Mouse (Mus musculus) neural tube, embryonic 12.5 days (tissue): ENCODE measurements at regions not wholly inside any gene's neighbourhood (a gene's known extent, or its start where the extent isn't known, plus 50 kb on each side); places are given as distances from the start of the nearest gene placed in this dataset.

ENCODE experiments used
- ATAC-seq: fragments of 200-750 bp; cut with Nextera tagmentation; 2 replicates; pipeline ENCODE4 v1.8.0; 2017; ENCODE audit warnings: low read depth, mild to moderate bottlenecking, moderate TSS enrichment, moderate library complexity; ENCODE audit not compliant: low FRiP score
- H3K27ac ChIP-seq: fragments of 300-500 bp; sonication (generic); 2 replicates; pipeline ENCODE4 v1.5.1; 2016
- H3K27me3 ChIP-seq: fragments of 300-500 bp; sonication (generic); replicated peaks from 2 replicates; pipeline ENCODE4 v1.6.1; 2016; ENCODE audit warnings: mild to moderate bottlenecking
- H3K36me3 ChIP-seq: fragments of 300-500 bp; sonication (generic); 2 replicates; pipeline ENCODE4 v1.6.1; 2016; ENCODE audit warnings: mild to moderate bottlenecking
- H3K4me1 ChIP-seq: fragments of 300-500 bp; sonication (generic); 2 replicates; pipeline ENCODE4 v1.6.1; 2016
- H3K4me2 ChIP-seq: fragments of 300-500 bp; sonication (generic); replicated peaks from 2 replicates; pipeline ENCODE4 v1.6.1; 2016; ENCODE audit warnings: mild to moderate bottlenecking
- H3K4me3 ChIP-seq: fragments of 300-500 bp; sonication (generic); 2 replicates; pipeline ENCODE4 v1.5.1; 2016
- H3K9ac ChIP-seq: fragments of 300-500 bp; sonication (generic); 2 replicates; pipeline ENCODE4 v1.6.1; 2016; ENCODE audit warnings: mild to moderate bottlenecking
- H3K9me3 ChIP-seq: fragments of 300-500 bp; sonication (generic); 2 replicates; pipeline ENCODE4 v1.6.1; 2016; ENCODE audit warnings: mild to moderate bottlenecking
- WGBS: fragments of 180-500 bp; shearing (Covaris S2); methylation state at CpG from one replicate; pipeline ENCODE4 v1.1.7; 2016; 5-methylcytosine and 5-hydroxymethylcytosine counted together

DNA sequence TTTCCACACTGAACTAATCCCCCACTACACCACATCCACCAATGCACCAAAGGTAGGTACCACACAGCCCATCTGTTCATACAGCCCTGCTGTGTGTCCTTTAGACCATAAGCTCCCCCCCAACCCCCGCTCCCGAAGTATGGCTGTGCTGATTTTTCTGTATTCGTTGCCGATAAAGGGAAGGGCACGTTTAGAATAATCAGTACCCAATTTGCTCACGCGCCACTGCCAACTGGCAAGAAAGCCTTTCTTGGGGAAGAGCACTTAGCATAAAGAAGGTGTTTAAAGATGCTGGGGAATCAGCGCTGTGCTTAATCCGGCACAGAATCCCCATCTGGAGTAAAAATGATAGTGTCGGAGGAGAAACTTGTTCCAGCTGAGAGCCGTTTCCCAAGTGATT, 111.4 kb downstream of the Cd83 start:
- Histone ChIP-seq H3K4me2 (no peak overlapping the region), H3K9me3 (no peaks in the 10 kb centered on the region), H3K9ac (no peak overlapping the region), H3K4me3 (no peak overlapping the region), H3K27ac (no peak overlapping the region), H3K4me1 (0 out of 2 replicates have a peak, but pooled peaks cover 4% of the 10 kb centered on the region), H3K36me3 (no peaks in the 10 kb centered on the region), H3K27me3 (no peaks in the 10 kb centered on the region)
- no peak for ATAC-seq
- WGBS = 79% methylated on average over 11 of the region's 11 CpGs

DNA sequence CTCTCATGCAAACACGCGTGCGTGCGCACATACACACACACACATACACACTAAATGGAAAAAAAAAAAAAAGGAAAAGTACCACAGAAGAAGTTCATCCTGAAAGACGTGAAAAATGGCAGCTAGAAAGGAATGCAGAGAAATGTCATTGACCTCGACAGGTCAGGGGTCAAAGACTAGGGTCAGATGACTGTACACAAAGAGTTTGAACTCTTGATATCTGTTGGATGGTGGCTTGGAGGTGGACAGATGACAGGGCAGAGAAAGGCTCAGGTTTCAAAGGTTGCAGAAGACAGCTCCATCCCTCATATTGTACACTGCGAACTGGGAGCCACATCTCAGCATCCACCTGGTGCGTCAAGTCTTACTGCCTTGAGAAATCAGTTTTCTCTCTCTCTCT, 112.5 kb downstream of the Cd83 start:
- Histone ChIP-seq H3K27me3 (no peaks in the 10 kb centered on the region), H3K4me3 (no peak overlapping the region), H3K4me2 (no peak overlapping the region), H3K27ac (no peak overlapping the region), H3K4me1 (0 out of 2 replicates have a peak, but pooled peaks cover 2% of the 10 kb centered on the region), H3K9me3 (no peaks in the 10 kb centered on the region), H3K9ac (no peak overlapping the region), H3K36me3 (no peaks in the 10 kb centered on the region)
- no peak for ATAC-seq
- 83% methylated on average over 8 of the region's 8 CpGs for WGBS

DNA sequence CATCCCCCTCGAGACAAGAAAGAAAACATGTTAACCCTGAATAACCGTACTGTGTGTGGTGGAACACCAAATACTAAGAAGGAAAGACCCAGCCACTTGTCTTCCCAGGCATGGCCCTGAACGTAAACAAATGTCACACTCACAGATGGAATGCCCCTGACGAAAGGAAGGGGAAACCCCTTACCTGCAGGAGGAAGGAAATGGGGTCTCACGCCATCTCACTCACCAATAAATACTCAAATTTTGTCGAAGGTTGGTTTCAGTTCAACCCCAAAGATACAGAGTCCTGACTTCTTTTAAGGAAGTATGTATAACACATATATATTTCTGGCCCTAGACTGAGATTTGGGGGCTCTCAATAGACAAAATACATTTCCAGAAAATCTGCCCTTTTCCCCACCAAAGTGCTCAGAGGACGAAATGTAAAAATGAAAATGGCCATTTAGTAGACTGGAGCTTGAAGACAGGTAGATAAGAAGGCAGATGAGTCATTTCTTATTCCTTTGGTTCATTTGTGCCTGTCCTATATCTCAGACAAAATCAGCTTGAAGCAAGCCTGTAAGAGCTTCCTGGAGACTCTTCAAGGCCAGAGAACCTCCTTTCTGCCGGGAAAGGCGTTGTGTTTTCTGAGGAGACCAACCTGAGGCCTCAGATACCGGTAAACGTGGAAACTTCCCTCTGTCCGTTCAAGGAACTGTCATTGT, 114.1 kb downstream of the Cd83 start:
- Histone ChIP-seq H3K4me3 (no peak overlapping the region), H3K27me3 (no peaks in the 10 kb centered on the region), H3K9ac (no peak overlapping the region), H3K36me3 (no peaks in the 10 kb centered on the region), H3K9me3 (no peaks in the 10 kb centered on the region), H3K4me1 (no peaks in the 10 kb centered on the region), H3K27ac (no peak overlapping the region), H3K4me2 (no peak overlapping the region)
- ATAC-seq = no peak
- WGBS = 80% methylated on average over 12 of the region's 12 CpGs

DNA sequence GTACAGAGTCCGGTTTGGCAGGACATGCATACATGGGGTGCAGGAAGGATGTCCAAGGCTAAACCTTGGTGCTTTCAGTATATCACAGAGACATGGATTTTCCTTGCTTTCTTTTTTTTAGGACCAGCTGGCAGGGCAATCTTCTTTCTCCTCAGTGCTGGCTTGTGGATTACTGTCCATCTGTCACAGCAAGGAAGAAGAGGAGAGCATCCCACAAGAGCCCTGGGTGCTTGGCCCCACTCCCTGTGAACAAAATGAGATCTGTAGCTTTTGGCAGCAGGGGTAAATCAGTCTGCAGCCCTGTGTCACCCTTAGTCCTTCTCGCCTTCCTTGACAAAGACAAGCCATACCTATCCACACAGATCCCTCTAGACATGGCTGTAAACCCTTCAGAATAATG, 115.5 kb downstream of the Cd83 start:
- Histone ChIP-seq H3K4me2 (no peak overlapping the region), H3K9me3 (no peaks in the 10 kb centered on the region), H3K36me3 (no peaks in the 10 kb centered on the region), H3K27me3 (no peaks in the 10 kb centered on the region), H3K4me3 (no peak overlapping the region), H3K4me1 (no peaks in the 10 kb centered on the region), H3K9ac (no peak overlapping the region), H3K27ac (no peak overlapping the region)
- ATAC-seq = no peak
- 91% methylated on average over 2 of the region's 2 CpGs for WGBS

DNA sequence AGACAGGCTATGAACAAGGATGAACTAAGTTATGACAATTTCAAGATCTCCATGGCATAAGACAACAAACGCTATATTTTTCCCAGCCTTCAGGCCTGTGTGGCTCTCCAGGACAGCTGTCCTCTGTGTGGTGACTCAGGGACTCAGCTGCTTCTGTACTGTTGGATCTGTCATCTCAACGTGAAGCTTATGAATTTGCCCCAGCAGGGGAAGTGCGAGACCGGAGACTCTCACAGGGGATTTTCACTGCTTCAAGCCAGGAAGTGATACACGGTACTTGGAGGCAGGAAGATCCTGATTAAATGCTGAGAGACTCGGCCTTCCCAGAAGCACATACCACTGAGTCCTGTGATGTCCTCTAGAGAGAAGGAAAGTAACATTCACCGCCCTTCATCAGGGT, 116.2 kb downstream of the Cd83 start:
- H3K27ac ChIP-seq = no peak overlapping the region
- no peaks in the 10 kb centered on the region for H3K4me1 ChIP-seq
- no peak overlapping the region for H3K4me3 ChIP-seq
- H3K4me2 ChIP-seq = no peak overlapping the region
- no peaks in the 10 kb centered on the region for H3K9me3 ChIP-seq
- 80% methylated on average over 7 of the region's 7 CpGs for WGBS
- no peak overlapping the region for H3K9ac ChIP-seq
- no peaks in the 10 kb centered on the region for H3K27me3 ChIP-seq
- ATAC-seq = no peak
- H3K36me3 ChIP-seq = no peaks in the 10 kb centered on the region

DNA sequence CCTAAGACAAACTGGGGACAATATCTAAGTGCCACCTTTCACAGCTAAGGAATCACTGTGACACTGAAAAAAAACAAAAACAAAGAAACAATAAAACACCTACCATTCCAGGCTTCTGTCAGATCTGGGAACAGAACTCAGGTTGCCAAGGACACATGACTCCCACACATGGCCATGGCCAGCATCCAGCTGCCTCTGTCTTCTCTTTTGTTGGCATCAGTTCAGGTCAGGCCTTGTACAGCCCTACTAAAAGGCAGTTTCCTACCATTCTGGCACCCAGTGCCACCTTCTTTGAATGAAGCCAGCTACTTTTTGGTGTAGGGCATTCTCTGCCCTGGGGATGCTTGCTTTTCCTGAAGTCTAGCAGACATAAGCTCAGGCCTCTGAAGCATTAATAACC, 118.8 kb downstream of the Cd83 start:
- no peak for ATAC-seq
- Histone ChIP-seq H3K4me2 (no peak overlapping the region), H3K27me3 (no peaks in the 10 kb centered on the region), H3K36me3 (no peaks in the 10 kb centered on the region), H3K4me3 (no peak overlapping the region), H3K9me3 (no peaks in the 10 kb centered on the region), H3K4me1 (no peaks in the 10 kb centered on the region), H3K27ac (no peak overlapping the region), H3K9ac (no peak overlapping the region)

DNA sequence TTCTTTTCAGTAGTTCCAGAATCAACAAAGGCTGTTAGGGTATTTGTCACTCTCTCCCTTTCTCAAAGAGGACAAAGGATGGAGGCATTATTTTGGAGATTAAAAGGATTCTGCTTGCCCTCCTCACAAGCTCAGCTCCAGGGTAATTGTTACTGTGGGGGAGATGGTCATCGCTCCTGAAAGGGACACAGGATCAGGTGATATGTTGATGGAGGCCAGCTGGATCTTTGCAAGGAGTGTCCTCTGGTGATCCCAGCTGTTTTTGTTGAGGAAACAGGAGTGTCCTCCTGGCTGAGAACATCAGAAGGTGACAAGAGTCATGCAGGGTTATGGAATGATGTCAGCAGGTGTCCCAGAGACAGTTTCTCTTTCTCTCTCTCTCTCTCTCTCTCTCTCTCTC, 119.7 kb downstream of the Cd83 start:
- no peaks in the 10 kb centered on the region for H3K27me3 ChIP-seq

DNA sequence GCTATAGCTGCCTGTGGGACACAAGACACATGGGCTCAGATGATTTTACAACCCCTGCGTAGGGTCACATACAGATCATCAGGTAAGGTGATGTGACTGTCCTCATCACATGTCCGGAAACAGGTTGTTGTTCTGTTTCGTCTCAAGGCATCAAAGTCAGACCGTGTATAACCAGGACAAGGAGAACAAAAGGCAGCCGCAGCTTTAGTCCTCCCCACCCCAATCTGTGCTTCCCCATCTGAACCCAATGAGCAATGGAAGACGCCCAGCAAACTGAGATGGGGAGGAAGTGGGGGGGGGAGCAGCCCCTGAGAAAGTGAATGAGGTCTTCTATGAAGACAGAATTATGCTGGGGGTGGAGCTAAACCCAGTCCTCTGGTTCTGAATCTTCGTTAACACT, 121.7 kb downstream of the Cd83 start:
- H3K9ac ChIP-seq = no peak overlapping the region
- WGBS = 69% methylated on average over 7 of the region's 7 CpGs
- no peaks in the 10 kb centered on the region for H3K9me3 ChIP-seq
- H3K36me3 ChIP-seq = no peaks in the 10 kb centered on the region
- H3K4me1 ChIP-seq = peaks cover 11% of the 10 kb centered on the region; the same call in 1 of the 2 replicates
- ATAC-seq = no peak
- no peak overlapping the region for H3K4me2 ChIP-seq
- no peak overlapping the region for H3K27ac ChIP-seq
- no peaks in the 10 kb centered on the region for H3K27me3 ChIP-seq
- H3K4me3 ChIP-seq = no peak overlapping the region

More for the DNA sequence above, 119.7 kb downstream of the Cd83 start:
- Histone ChIP-seq H3K27ac (no peak overlapping the region), H3K9me3 (no peaks in the 10 kb centered on the region), H3K4me1 (0 out of 2 replicates have a peak, but pooled peaks cover 5% of the 10 kb centered on the region), H3K4me2 (no peak overlapping the region), H3K36me3 (no peaks in the 10 kb centered on the region), H3K9ac (no peak overlapping the region), H3K4me3 (no peak overlapping the region)
- WGBS = 31% methylated on average over 1 of the region's 1 CpGs
- ATAC-seq = no peak

DNA sequence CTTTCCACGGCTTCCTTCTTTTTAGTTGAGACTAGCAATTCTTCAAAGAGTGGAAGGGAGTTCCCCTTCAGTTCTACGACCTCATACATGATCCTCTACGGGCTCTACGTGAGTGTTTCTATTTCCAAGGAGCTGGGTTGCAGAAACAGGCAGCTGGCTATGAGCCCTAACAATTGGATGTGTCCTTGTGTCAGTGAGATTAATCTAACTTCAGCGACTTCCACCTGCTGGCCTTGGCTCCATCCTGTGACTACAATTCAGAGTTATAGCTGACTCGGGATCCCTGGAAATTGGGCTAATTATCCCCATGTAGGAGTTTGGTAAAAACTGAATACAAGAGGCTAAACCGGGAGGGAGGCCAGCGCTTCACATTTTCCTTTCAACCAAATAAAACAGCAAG, 122.8 kb downstream of the Cd83 start:
- peaks cover 11% of the 10 kb centered on the region; the same call in 1 of the 2 replicates for H3K4me1 ChIP-seq
- no peaks in the 10 kb centered on the region for H3K27me3 ChIP-seq
- no peak for ATAC-seq
- H3K9me3 ChIP-seq = no peaks in the 10 kb centered on the region
- H3K4me2 ChIP-seq = no peak overlapping the region
- H3K4me3 ChIP-seq = no peak overlapping the region
- no peak overlapping the region for H3K9ac ChIP-seq
- no peaks in the 10 kb centered on the region for H3K36me3 ChIP-seq
- 63% methylated on average over 8 of the region's 8 CpGs for WGBS
- no peak overlapping the region for H3K27ac ChIP-seq

DNA sequence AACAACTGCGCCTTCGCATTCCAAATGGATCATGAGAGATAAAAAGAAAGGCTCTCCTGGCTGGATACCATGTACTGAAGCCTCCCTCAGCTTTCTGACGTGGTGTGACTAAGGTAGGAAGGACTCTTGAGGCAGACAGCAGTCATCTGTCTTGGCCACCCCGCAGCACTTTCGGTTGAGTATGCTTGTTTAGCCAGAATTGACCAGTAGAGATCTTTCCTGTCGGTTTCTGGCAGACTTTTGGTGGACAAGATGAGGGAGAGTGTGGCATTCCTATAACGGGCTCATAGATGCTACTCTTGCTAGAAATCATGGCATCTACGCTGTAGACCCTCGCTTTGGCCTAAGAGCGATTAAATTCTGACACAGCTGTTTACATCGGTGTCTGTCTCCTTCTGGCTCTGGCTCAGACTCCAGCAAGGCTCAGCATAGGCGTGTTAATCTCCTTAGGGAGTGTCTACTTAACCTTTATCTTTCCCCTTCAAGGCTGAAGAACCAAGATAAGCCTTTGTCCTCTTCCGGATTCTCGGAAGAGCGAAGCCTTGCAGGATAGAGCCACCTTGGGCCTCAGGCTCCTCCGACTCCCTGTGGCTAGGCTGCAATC, 123.6 kb downstream of the Cd83 start:
- no peak overlapping the region for H3K27ac ChIP-seq
- H3K4me3 ChIP-seq = no peak overlapping the region
- H3K4me2 ChIP-seq = no peak overlapping the region
- H3K4me1 ChIP-seq = peaks cover 11% of the 10 kb centered on the region; the same call in 1 of the 2 replicates
- no peak overlapping the region for H3K9ac ChIP-seq
- no peaks in the 10 kb centered on the region for H3K27me3 ChIP-seq
- 80% methylated on average over 16 of the region's 16 CpGs for WGBS
- H3K36me3 ChIP-seq = no peaks in the 10 kb centered on the region
- no peak for ATAC-seq
- no peaks in the 10 kb centered on the region for H3K9me3 ChIP-seq

DNA sequence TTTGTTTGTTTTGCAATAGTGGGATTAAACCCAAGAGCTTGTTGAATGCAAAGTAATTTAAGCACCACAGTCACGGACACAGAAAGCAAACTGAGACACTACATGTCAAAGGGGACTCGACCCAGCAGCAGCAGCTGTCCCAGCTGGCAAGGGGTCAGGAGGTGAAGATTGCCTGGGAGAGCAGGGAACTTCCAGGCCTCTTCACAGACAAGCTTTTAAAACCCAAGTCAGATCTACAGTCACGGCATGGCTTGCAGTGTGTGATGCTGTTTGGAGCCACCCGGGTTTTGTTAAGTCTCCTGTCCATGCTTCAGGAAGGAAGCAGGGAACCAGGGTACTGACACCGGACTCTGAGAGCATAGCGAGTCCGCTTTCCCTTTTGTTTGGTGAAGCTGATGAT, 125.4 kb downstream of the Cd83 start:
- peaks cover 11% of the 10 kb centered on the region; the same call in 1 of the 2 replicates for H3K4me1 ChIP-seq
- H3K36me3 ChIP-seq = no peaks in the 10 kb centered on the region
- H3K4me3 ChIP-seq = no peak overlapping the region
- no peak for ATAC-seq
- no peak overlapping the region for H3K4me2 ChIP-seq
- H3K27me3 ChIP-seq = no peaks in the 10 kb centered on the region
- no peak overlapping the region for H3K27ac ChIP-seq
- 51% methylated on average over 7 of the region's 7 CpGs for WGBS
- no peak overlapping the region for H3K9ac ChIP-seq
- H3K9me3 ChIP-seq = no peaks in the 10 kb centered on the region

DNA sequence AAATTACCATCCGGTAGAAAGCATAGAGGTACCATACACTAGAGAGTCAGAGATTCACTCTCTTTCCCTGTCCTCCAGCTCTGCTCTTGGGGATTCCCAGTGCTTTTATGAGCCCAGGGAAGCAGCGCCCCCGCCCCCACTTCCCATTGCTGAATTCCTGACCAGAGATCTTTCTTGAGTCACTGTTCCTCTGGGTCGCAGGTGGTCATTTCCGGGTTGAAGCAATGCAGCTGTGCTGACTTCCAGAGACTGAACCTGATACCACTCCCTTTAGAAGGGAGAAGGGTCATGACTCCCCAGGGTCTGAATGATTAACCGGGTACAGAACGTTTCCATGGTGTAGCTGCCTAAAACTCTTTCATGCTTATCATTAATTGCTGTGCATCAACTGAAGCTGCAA, 128.9 kb downstream of the Cd83 start:
- Histone ChIP-seq H3K36me3 (no peaks in the 10 kb centered on the region), H3K9ac (no peak overlapping the region), H3K4me1 (peaks cover 11% of the 10 kb centered on the region; the same call in 1 of the 2 replicates), H3K4me3 (no peak overlapping the region), H3K9me3 (no peaks in the 10 kb centered on the region), H3K4me2 (no peak overlapping the region), H3K27me3 (no peaks in the 10 kb centered on the region), H3K27ac (no peak overlapping the region)
- no peak for ATAC-seq
- 32% methylated on average over 7 of the region's 7 CpGs for WGBS
